Mouse (Mus musculus) spleen, postnatal 10 days (tissue): Measurements from ENCODE around the gene Caprin1.

Experiments used
- DNase-seq, 2 experiments: peaks; one replicate each; pipeline ENCODE4 v3.0.0; 2021 to 2022; ENCODE audit warnings: low spot score in 2 of 2

Gene Caprin1

DNA sequence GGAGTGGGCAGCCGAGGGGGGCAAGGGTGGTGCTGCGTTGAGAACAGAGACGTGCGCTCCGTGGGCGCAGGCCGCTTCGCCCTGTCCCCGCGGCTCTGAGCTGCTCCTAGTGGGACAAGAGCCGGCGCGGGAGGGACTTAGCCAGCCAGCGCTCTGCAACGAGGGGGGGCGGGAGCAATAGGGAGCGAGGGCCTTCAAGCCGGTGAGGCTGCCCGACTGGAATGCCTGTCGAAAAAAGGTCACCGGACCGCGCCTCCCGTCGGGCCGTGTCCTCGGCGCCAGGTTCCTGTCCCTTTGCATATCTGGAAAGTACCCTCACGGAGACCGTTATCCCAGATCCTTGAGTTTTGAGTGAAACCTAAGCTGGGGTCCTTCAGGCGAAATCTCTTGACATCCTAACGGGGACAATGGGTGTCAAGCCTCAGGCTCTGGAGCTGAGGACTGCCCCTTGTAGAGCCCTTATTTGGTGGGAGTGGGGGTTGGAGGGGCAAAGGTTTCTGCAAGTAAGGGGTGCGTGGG is at the start of gene Caprin1:
TSS of gene Caprin1 (minus strand) at position 159 of the 519 bp plus-strand sequence.
- DNase-seq = peak; percentile 93 to 95

DNA sequence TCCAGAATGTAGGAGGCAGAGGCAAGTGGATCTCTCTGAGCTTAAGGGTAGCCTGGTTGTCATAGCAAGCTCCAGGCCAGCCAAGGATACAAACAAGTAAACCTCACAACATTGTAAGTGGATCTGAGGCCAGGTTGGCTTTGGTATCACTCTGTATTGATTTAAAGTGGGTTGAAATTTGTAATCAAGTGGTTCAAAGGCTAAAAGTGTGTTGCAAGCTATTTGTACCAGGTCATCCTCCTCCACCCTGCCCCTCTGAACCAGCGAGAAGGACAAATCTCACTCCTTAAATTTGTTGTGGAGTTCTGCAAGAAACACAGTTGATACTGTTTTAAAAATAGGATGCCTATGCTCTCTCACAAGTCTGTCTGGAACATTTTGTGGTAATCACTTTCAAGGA is 49.4 kb upstream of the Caprin1 start:
- no peak for DNase-seq

DNA sequence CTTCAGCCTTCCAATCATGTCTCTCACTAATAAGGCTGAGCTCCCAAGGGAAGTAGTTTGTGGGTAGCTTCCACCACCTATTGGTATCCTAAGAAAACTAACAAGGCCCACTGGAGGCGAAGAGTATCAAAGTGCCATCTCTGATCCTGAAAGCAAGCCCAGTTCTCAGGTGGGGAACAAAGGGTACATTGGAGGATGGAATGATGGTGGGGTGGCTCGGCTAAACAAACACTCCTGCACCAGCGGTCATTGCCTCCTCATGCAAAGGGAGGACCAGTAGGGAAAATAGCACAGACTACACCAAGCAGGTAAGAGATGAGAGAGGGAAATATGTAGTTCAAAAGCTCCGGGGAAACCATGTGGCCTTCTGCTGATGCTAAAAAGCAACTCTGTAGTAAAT is 48.8 kb upstream of the Caprin1 start:
- no peak for DNase-seq

DNA sequence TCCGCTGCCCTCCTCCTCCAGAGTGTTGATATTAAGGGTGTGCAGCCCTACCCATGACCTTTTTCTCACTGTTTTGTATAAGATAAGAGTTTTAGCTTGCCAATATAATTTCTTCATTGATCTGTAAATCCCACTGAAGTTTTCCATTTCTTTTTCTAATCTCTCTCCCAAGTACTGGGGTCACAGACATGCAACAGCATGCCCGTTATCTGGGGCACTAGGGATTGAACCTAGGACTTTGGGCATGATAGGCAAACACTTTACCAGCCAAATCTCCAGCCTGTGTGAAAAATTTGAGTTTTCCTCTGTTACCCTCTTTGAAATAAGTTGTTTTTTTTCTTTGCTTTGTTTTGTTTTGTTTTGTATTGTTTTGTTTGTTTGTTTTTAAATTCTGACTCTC is 46.6 kb upstream of the Caprin1 start:
- no peak for DNase-seq

DNA sequence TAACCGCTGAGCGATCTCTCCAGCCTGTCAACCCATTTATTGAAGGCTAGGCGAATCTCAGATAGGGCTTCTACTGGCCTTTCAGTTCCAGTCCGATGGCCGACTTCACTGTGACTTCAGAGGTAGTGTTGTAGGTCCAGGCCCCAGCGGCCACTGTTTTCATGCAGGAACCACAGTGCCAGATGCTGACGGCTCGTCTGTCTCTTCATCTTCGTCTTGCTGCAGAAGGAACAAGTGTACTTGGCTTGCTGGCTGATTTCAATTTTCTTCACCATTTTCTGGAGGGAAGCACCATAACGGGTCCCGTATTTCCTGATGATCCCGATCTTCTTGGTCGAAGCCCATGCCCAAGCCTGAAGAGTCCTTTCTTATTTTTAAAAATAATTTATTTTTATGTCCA is 45.9 kb upstream of the Caprin1 start:
- DNase-seq = no peak

DNA sequence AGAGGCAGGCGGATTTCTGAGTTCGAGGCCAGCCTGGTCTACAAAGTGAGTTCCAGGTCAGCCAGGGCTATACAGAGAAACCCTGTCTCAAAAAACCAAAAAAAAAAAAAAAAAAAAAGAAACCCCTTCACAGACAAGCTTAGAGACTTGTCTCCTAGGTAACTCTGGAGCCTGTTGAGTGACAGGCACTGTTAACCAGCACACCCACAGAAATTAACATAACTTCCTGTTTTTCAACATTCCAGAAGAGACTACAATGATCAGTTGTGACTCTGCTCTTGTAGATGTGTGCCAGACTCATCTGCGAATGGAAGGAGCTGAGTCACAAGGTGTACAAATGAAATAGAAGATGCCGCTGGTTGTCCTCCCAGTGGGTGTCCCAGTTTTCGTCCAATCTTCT is 44.9 kb upstream of the Caprin1 start:
- no peak for DNase-seq

DNA sequence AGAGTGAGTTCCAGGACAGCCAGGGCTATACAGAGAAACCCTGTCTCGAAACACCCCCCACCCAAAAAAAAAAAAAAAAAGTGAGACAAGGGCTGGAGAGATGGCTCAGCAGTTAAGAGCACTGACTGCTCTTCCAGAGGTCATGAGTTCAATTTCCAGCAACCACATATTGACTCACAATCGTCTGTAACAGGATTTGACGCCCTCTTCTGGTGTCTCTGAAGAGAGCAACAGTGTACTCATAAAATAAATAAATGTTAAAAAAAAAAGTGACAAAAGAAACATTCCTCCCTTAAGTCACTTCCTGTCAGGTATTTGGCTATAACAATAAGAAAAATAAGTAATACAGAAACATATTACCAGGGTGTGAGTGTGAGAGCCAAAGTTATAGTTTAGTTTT is 41.0 kb upstream of the Caprin1 start:
- no peak for DNase-seq

DNA sequence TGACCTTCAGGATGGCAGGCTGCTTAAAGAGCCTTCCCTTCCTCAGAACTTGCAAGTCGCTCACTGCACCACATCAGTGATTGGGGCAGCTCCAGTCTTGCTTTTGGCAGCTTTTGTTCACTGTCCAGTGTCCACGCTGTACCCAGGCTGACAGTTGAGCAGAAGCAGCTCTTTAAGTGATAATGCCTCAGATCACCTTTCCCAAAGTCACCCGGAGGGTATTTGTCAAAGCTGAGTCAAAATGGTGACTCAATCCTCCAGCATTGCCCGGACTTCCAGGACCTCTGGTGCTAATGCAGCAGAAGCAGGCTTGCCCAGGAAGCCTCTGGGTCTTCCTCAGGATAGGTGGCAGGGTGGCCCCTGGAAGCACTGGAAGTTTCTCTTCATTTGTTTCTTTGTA is 39.7 kb upstream of the Caprin1 start:
- DNase-seq = no peak

DNA sequence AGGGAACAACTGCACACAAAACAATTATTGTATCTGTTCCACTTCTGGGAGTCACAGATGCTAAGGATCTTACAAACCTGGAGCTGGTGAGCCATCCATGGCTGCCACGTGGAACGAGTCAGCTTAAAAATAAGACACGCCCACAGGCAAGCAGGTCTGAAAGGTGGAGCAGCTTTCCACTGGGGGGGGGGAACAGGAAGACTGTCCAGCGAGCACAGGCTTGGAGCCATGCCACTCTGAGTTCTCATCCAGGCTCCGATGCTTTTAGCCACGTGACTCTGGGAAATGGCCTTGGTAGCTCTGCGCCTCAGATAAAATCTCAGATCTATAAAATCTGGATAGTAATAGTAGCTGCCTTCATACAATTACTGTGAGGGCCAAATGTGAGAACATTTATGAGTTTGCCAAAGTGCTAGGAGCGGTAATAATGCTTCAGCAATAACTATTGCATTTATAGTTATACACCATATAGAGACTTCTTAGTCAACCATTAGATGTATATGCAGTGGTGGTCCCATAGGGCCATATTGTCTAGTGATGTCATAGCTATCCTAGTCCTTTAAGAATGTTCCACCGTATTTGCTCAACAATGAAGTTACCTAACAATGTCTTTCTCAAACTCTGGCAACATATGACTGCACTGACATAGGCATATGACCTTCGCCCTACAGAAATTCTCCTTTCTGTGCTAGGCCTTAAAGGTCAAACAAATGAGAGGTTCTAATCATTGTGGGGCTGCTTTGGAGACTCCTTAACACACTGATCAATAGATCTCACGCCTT is 38.4 kb upstream of the Caprin1 start:
- DNase-seq = no peak

DNA sequence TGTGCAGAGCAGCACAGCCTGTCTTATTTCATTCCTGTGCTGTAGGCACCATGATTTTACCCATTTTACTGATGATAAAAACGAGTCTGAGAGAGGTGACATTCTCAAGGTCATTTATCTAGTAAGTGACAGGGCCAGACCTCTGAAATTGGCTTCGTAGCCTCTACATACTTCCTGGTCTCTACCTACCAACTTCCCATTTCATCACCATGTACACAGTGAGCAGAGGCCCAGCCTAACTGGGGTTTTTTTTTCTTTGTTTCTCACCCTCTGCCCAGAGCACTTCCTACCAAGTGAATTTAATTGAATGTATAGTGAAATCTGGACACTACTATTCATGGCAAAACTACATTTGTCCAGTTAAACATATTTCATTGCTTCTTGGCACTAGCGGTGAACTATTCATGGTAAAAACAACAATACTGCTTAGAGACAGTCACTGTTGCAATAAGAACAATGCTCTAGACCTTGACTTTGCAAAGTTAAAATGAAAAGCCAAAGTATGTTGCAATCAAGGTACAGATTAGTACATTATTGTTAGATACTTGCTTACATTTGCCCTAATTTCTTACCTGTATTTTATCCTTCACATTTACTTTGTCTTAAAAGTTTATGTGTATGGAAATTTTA is 36.5 kb upstream of the Caprin1 start:
- no peak for DNase-seq

DNA sequence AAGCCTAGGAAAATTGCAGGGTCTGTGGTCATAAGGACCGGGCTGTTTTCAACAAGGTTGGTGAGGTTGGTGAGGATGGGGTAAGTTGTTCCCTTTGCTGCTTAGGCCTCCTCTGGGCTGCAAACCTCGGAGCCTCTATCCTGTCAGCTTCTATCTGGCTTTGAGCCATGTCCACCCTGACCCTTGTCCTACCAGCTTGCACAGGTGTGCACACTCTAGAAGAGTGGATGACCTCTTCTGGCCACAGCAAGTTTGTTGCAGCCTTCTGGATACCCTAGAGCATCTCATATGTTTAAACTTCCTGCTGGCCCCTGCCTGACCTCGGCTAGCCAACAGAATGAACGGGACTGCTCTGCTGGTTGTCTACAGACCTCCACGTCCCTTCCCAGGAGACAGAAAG is 35.5 kb upstream of the Caprin1 start:
- DNase-seq = no peak

DNA sequence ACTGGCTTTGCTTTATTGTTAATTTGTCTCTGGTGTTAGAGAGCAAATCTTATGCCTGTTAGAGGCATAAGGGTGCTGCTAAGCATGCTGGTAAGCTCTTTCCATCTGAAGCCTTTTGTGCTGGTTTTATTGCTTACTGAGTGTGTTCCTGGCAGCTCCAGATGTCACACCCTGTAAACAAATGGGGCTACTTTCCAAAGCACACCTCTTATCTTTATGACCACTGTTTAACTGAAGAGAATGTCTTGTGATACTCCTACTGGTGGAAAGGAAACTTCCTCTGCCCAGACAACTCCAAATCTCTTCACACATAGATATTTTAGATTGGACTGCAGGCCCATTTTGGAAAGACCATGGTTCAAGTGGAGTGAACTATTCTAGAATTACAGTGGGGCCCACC is 31.5 kb upstream of the Caprin1 start:
- DNase-seq = no peak

DNA sequence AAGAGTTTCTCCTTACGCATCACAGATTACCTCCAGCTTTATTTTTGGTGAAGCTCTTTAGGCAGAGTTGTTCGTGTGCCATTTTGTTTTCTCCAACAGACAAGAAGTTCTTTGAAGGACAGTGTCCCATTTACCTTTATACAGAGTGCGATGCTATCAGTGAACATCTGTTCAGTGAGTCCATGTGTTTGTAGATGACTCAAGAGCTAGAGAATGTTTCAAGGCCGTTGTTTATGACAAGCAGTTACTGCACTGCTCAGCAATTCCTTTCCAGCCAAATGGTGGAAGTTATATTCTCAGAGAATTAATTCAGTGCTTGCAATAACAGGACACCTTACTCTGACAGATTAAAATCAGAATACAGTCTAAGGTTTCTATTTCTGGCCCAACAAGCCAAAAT is 27.5 kb upstream of the Caprin1 start:
- DNase-seq = no peak

DNA sequence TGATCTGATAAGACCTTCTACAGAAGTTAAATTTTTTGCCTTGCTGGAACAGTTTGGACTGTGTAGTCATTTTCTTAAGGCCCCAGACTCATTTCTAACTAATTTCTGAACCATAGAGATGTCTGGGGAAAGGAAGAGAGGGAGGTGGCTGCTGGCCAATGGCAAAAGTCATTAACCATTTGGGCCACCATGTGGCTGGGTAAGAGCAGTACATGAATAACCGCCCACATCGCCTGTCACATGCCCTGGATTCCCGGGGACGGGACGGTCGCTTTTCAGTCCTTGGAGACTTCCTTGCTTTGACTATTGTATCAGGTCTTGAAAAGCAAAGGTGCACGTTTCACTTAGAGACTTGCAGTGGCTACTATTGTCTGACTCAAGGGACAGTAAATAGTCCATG is 25.1 kb upstream of the Caprin1 start:
- DNase-seq = no peak

DNA sequence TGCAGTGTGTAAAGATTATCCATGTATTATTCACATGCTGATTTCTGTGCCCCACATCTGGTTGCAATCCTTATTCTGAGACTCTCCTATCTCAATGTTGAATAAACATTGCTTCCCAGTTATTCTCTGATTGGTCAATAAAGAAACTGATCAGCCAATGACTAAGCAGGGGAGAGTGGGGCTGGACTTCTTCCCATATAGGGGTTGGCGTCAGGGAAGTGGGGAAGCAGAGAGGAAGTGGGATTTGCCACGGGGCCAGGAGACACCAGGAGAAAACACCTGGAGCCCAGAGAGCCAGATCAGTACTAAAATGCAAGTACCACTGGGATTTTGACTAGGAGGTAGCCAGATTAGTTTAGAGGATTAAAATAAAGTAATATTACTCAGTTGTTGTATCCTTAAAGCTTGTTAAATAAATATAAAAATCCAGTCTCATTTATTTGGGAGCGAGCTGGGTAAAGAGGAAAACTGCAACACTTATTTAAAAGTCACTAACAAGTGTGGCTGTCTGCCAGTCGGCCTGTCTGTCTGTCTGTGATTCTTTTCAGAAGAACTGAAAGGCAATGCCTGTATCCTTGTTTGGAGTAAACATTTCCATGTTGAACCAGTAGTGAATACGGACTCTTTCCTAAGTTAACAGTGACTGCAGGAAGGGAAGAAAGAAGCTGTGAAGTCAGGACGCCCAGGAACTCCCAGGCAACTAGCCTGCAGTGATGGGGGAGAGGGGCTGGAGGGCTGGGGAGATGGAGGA is 19.9 kb upstream of the Caprin1 start:
- no peak for DNase-seq

DNA sequence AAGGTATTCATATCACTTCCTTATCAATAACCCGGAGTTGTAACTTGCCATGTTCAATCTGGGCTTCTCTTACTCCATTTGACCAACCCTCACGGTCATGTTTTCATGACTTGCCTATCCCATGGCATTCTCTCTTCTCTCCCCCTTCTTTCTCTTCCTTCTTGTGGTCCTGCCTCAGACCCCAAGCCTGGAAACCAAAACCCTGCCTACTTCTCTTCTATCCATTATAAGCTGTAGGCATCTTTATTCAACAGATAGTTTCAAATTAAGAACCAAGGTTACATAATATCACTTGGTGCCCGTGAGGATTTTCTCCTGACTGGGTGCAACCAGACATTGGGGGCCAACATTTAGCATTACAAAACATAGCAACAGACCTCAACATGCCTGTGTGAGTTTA is 18.5 kb upstream of the Caprin1 start:
- DNase-seq = no peak

DNA sequence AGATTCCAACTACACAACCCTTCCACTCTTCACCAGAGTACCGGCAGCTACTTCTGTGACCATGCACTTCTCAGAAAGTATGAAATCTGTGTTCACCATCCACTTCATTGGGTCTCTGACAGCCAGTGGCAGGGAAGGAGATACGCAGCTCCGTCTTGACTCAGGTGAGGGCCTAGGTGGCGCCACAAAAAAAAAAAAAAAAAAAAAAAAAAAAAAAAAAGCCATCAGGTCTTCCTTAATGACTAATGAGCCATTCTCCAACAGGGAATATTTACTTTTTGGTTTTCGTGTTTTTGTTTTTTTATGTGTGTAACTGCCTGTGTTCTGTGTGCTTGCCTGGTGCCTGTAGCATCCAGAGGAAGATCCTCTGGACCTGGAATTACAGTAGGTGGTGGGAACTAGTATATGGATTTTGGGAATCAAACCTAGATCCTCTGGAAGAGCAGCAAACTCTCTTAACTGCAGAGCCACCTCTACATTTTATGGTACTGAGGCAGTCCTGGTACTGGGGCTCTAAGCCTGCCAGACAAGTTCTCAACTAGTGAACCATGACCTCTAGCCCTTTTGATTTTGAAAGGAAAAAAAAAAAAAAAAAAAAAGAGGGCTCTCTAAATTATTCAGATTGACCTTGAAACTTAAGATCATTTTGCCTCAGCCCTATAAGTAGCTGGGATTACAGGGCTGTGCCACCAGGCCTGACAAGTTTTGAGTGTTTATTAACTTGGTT is 14.2 kb upstream of the Caprin1 start:
- DNase-seq = no peak

DNA sequence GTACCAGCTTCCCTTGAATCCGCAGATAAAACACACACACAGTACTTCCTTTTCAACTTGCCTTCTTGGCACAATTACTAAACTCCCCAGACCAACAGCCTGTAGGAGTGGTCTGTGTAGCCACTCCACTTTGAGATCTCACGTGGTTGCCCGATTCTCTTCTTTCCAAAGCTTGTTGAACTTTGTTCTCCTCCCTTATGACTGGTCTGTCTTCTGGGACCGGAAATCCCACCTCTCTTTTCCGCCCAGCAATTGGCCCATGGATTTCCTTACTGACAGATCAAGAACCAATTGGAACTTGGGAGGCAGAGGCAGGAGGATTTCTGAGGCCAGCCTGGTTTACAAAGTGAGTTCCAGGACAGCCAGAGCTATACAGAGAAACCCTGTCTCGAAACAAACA is 13.0 kb upstream of the Caprin1 start:
- no peak for DNase-seq

DNA sequence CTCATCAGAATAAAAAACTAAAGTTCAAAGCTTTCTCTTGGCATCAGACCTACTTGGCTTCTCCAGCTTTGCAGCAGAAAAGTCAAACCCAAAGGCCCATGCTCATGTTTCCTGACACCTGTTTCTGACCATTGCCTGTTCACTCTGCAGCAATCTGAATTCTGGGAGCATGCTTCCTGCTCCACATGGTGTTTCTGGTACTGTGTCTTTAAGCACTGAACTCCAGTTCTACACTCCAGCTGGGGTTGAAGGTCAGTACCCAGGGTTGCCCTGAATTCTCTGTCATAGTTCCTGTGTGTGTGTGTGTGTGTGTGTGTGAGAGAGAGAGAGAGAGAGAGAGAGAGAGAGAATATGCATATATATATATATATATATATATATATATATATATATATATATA is 11.0 kb upstream of the Caprin1 start:
- no peak for DNase-seq

DNA sequence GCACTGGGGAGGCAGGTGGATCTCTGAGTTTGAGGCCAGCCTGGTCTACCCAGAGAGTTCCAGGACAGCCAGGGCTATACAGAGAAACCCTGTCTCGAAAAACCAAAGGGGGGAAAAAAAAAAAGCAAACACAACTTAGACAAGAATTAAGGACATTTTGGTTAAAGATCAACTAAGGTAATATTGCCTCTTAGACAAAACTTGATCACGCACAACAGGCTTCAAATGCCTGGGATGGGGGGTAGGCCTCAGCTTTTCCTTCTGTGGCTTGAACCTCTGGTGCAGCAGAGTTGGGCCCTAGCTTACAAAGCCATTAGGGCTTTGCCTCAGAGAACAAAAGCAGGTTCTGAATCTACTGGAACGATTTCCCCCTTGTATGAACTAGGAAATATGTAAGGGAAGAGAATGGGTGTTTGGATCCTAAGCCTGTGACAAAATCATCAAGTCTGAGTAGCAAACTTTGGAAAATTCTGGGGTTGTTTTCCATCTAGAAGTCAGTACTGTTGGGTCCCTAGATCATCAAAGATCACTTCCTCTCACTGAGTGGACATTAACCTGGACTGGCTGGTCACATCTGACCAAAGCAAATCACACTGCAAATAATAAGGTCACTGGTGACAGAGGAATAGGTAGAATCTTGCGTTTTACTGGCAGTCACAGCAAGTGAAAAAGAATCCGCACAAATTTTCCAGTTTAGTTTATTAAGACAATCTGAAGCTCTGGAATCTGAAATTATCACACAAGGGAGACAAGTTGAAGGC is 6.5 kb upstream of the Caprin1 start:
- DNase-seq = no peak

DNA sequence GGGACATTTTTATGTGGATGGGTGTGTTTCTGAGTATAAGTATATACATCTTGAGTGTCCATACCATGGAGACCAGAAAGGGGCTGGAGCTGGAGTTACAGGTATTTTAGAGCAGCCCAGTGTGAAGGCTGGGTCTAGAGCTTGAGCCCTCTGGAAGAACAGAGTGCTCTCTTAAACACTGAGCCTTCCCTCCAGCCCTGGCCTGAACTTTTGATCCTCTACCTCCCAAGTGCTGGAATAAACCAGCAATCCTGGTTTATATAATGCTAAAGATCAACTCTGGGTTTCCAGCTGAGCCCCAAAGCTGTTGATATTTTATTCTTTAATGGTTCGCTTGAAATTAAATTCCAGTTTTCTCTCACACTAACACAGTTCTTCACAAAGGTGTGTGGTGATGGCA is 5.0 kb upstream of the Caprin1 start:
- DNase-seq = no peak
